Mouse (Mus musculus) limb, embryonic 11.5 days (tissue): ENCODE measurements around the gene Spdef. TPM values are rescaled to one million over a fixed set of nuclear protein-coding genes. Genes with fewer than 3 reads are reported as not detected.

Source experiments
- polyA plus RNA-seq: library from polyadenylated mRNA; unstranded; fragments of >200 nt; fragmentation: Nextera tagmentation; extraction: Ambion mirVana; gene quantifications from 2 replicates; pipeline ENCODE4 v1.2.1, GENCODE M21; 2014

The Spdef gene
- polyA plus RNA-seq, 1 experiment from 2014 or later: 0.27 TPM

Other genes starting within 250 kb of the Spdef start
- gene Grm4, start 207.6 kb downstream of the Spdef start, polyA plus RNA-seq: 0.21 and 0.23 TPM in 2 replicates
- gene Hmga1, start 172.5 kb downstream of the Spdef start, polyA plus RNA-seq: 653 and 658 TPM in 2 replicates
- 11.0 and 11.4 TPM in 2 replicates for gene AI413582, start 163.2 kb downstream of the Spdef start, polyA plus RNA-seq
- gene Nudt3, start 105.5 kb downstream of the Spdef start, polyA plus RNA-seq: 29.7 and 42.2 TPM in 2 replicates
- gene RPS10-NUDT3, start 93.7 kb downstream of the Spdef start, polyA plus RNA-seq: not detected in 2 replicates
- 1,013 and 1,034 TPM in 2 replicates for gene Rps10, start 92.3 kb downstream of the Spdef start, polyA plus RNA-seq
- 5.6 and 6.5 TPM in 2 replicates for gene Pacsin1, start 73.4 kb downstream of the Spdef start, polyA plus RNA-seq
- gene D17Wsu92e, start 91.7 kb upstream of the Spdef start, polyA plus RNA-seq: 16.7 and 17.6 TPM in 2 replicates
- 415 and 425 TPM in 2 replicates for gene Snrpc, start 109.2 kb upstream of the Spdef start, polyA plus RNA-seq
- 8.2 and 8.5 TPM in 2 replicates for gene Uhrf1bp1, start 127.5 kb upstream of the Spdef start, polyA plus RNA-seq
- gene Anks1, start 180.4 kb upstream of the Spdef start, polyA plus RNA-seq: 12.1 and 13.4 TPM in 2 replicates
- 104 and 109 TPM in 2 replicates for gene Taf11, start 180.9 kb upstream of the Spdef start, polyA plus RNA-seq